Mouse (Mus musculus) megakaryocyte, embryonic 14.5 days (primary cell): ENCODE results near the gene Tada1. TPM values are rescaled to one million over a fixed set of nuclear protein-coding genes. Genes with fewer than 3 reads are reported as not detected.

ENCODE experiments used
- H3K27me3 ChIP-seq: replicated peaks from 2 replicates; pipeline ENCODE3; 2012; ENCODE audit warnings: inconsistent platforms
- H3K36me3 ChIP-seq: replicated peaks from 2 replicates; pipeline ENCODE3; 2012; ENCODE audit warnings: low read length, inconsistent platforms, mixed read lengths
- H3K4me1 ChIP-seq: 2 replicates; pipeline ENCODE4 v1.6.1; 2012; ENCODE audit warnings: inconsistent platforms
- H3K4me3 ChIP-seq: replicated peaks from 2 replicates; pipeline ENCODE3; 2012; ENCODE audit warnings: moderate library complexity, mild to moderate bottlenecking, inconsistent platforms
- H3K9me3 ChIP-seq: 2 replicates; pipeline ENCODE4 v1.6.1; 2012; ENCODE audit warnings: inconsistent platforms
- FLI1 ChIP-seq: IDR thresholded peaks from 2 replicates; pipeline ENCODE4 v1.6.1; 2012; ENCODE audit warnings: low read length, inconsistent platforms, mixed read lengths
- GATA1 ChIP-seq: IDR thresholded peaks from 3 replicates; pipeline ENCODE4 v1.6.1; 2012; ENCODE audit warnings: mixed read lengths, low read length, inconsistent platforms, borderline replicate concordance
- polyA plus RNA-seq: library from polyadenylated mRNA; stranded (reverse); fragments of >175 nt; gene quantifications from 2 replicates; pipeline ENCODE4 v1.2.3, GENCODE M21; 2012; ENCODE audit warnings: low replicate concordance; ENCODE audit not compliant: insufficient read depth

The Tada1 gene
- polyA plus RNA-seq = 2.3 and 14.0 TPM in 2 replicates

DNA sequence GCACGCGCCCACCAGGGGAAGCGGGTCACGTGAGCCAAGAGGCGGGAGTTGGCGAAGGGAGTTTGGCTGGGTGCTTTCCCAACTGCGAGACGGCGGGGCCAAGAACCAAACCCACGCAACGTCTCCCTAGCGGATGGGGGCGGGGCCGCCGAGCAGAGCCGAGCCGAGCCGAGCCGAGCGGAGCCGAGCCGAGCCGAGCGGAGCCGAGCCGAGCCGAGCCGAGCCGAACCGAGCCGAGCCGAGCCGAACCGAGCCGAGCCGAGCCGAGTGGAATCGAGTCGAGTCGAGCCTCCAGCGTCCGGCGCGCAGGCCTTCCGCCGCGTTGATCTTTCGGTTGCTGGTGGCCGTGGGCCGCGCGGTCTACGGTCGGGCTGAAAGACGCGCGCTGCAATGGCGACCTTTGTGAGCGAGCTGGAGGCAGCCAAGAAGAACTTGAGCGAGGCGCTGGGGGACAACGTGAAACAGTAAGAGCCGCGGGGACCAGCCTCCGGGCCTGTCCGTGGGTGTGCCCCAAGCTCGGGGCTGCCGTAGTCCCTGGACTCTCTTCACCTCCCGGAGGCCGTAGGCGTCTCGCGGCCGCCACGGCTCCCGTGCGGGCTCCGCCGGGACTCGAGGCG, at the start of gene Tada1:
Gene Tada1 (plus strand): TSS at position 85 of the 617 bp plus-strand sequence.
- no peak for TF ChIP-seq GATA1
- TF ChIP-seq FLI1 = no peak
- Histone ChIP-seq H3K4me3 (peak within 1 kb of the TSS; percentile 96), H3K36me3 (peaks cover 30% of the 10 kb centered on the region), H3K27me3 (no peaks in the 10 kb centered on the region), H3K9me3 (peaks cover 9% of the 10 kb centered on the region; the same call in 1 of the 2 replicates), H3K4me1 (peaks cover 28% of the 10 kb centered on the region)

DNA sequence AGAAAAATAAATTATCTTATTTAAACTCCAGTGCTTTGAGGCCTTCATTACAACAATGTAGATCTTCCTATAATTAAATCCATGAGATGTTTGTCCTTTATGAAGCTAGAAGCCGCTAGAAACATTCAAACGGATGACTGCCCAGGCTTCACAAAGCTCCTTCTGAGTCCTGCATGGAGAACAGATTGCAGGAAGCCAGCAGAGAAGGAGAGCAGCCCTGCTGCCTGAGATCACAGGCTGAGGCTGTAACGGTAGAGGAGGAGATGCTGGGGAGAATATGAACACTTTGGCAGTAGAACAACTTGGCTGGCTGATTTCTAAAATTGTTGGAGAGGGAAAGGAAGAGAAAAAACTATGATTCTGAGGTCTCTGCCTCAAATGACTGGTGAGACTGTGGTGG, 48.1 kb upstream of the Tada1 start:
- no peaks in the 10 kb centered on the region for H3K4me1 ChIP-seq
- H3K36me3 ChIP-seq = no peaks in the 10 kb centered on the region
- TF ChIP-seq FLI1 = no peak
- H3K27me3 ChIP-seq = peaks cover 2% of the 10 kb centered on the region
- no peak overlapping the region for H3K4me3 ChIP-seq
- peaks cover 9% of the 10 kb centered on the region; the same call in 1 of the 2 replicates for H3K9me3 ChIP-seq

DNA sequence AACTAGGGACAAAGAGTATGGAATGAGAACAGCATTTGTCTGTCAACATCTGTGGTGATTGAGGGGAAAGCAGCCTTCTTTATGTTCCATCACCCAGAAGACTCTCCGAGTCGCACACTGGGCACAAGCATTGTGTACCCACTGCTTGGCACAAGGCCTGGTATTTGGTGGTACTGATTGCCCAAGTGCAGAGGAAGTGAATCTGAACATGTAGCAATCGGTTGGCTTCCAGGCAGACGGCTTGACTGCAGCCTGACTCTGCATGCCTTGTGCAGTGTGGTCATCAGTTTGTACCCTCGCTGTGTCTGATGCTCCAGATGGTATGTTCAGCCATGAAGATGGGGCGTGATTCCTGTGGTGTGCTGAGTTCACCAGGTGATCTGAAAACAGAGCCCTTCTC, 39.8 kb upstream of the Tada1 start:
- Histone ChIP-seq H3K36me3 (no peaks in the 10 kb centered on the region), H3K9me3 (peaks cover 7% of the 10 kb centered on the region; the same call in 1 of the 2 replicates), H3K4me3 (peak overlapping the region; percentile 33), H3K27me3 (peaks cover 2% of the 10 kb centered on the region), H3K4me1 (no peaks in the 10 kb centered on the region)
- TF ChIP-seq FLI1 = no peak
- no peak for TF ChIP-seq GATA1

- TF ChIP-seq GATA1 = no peak
- no peak for TF ChIP-seq FLI1
- Histone ChIP-seq H3K9me3 (peaks cover 3% of the 10 kb centered on the region; the same call in 1 of the 2 replicates), H3K36me3 (no peaks in the 10 kb centered on the region), H3K4me3 (no peak overlapping the region), H3K4me1 (no peaks in the 10 kb centered on the region), H3K27me3 (peaks cover 3% of the 10 kb centered on the region)
These were observed 36.8 kb upstream of the Tada1 start for GRCm38 (mm10) chr1:166342060-166342459.

DNA sequence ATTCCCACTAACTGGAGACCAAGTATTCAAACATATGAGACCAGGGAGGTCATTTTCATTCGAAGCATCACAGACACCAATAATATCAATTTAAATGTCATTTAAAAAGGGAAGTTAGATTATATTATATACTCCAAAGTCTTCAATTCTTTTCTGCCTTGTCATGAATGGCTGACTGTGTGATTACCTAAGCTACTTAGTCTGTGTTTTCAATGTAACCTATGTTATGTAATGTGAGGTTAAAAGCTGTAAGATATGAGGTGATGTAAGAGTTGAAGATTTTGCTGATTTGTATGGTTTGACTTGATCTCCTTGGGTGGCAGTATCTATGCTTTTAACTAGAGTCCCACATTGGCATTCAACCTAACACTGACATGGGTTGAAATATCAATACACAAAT, 36.4 kb upstream of the Tada1 start:
- H3K36me3 ChIP-seq = no peaks in the 10 kb centered on the region
- peaks cover 4% of the 10 kb centered on the region; the same call in 1 of the 2 replicates for H3K9me3 ChIP-seq
- H3K4me1 ChIP-seq = no peaks in the 10 kb centered on the region
- H3K4me3 ChIP-seq = no peak overlapping the region
- TF ChIP-seq GATA1 (no peak), FLI1 (no peak)
- peaks cover 3% of the 10 kb centered on the region for H3K27me3 ChIP-seq

GRCm38 (mm10) chr1:166343586-166343985, 35.3 kb upstream of the Tada1 start:
- Histone ChIP-seq H3K4me1 (no peaks in the 10 kb centered on the region), H3K36me3 (no peaks in the 10 kb centered on the region), H3K4me3 (no peak overlapping the region), H3K9me3 (peaks cover 4% of the 10 kb centered on the region; the same call in 1 of the 2 replicates), H3K27me3 (peaks cover 3% of the 10 kb centered on the region)
- no peak for TF ChIP-seq GATA1
- TF ChIP-seq FLI1 = no peak

DNA sequence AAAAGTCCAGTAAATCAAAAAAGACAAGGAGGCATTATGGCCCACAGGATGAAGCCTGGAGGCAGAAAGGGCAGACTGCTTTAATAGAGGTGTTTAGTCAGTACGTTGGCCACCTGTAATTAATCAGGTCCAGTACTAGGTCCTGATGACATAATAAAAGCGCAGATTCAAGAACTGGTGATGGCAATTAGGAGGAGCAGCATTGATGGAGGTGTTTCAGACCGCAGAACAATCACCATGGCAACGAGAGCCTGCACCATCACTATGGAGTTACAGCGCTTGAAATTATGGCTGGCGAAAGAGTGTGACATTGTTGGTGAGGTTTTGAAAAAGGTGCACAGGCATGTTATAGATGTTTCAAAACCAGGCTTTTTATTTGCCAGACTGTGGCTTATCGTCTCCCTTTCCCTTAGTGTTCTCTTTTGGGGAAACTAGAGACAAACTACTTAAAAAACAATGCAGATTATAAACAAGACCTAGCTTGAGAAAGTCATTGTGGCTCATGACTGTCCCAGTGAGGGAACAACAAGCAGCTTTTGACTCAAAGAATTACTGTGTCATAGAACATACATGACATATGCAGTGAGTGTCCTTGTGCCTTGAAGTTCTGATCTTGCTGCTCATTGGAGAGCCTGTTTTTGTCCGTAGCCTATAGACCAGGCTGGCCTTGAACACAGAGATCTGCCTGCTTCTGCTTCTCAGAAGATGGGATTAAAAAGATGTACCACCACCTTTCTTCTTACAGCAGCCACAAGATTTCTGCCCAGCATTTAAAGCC, 34.4 kb upstream of the Tada1 start:
- TF ChIP-seq FLI1 (no peak), GATA1 (no peak)
- peaks cover 1% of the 10 kb centered on the region for H3K27me3 ChIP-seq

GRCm38 (mm10) chr1:166345602-166346001, 33.3 kb upstream of the Tada1 start:
- Histone ChIP-seq H3K36me3 (no peaks in the 10 kb centered on the region), H3K4me3 (no peak overlapping the region), H3K9me3 (peaks cover 12% of the 10 kb centered on the region), H3K4me1 (no peaks in the 10 kb centered on the region), H3K27me3 (peaks cover 1% of the 10 kb centered on the region)
- no peak for TF ChIP-seq FLI1
- TF ChIP-seq GATA1 = no peak

More for the DNA sequence above, 34.4 kb upstream of the Tada1 start:
- Histone ChIP-seq H3K4me3 (no peak overlapping the region), H3K36me3 (no peaks in the 10 kb centered on the region), H3K4me1 (no peaks in the 10 kb centered on the region), H3K9me3 (peaks cover 4% of the 10 kb centered on the region; the same call in 1 of the 2 replicates)

DNA sequence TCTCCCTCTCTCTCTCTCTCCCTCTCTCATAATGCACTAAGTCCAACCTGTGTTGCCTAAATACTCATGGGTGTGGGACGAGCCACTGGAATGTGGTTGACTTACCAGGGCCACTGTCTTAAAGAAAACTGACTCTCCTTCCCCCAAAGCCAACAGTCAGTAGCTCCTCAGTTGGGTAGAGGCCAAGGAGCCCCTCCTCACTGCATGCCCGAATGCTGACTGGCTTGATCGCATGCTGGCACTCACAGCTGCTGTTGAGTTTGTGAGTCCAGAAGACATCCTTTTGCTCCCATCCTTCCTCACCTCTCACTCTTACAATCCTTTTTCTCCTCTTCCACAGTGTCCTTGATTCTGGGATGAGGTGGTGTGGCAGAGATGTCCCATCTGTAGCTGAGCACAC, 32.0 kb upstream of the Tada1 start:
- H3K27me3 ChIP-seq = peaks cover 1% of the 10 kb centered on the region
- peaks cover 16% of the 10 kb centered on the region for H3K9me3 ChIP-seq
- H3K4me1 ChIP-seq = no peaks in the 10 kb centered on the region
- H3K4me3 ChIP-seq = no peak overlapping the region
- no peak for TF ChIP-seq FLI1
- no peak for TF ChIP-seq GATA1
- H3K36me3 ChIP-seq = no peaks in the 10 kb centered on the region

DNA sequence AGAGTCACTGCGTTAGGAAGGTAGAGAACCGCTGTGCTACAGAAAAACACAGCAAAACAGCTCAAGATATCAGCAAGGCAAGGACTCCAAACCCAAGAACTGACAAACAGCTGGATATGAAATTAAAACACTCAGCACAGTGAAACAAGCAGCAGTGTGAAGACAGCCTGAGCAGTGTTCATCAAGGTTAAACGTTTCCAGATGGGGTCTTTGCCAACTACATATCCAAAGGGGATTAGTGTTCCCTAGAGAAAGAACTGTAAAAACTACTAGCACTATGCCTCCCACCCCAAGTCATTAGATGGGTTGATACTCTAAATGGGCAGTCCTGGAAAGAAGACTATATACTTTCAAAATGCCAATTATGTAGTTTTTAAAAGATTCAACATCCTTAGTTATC, 29.6 kb upstream of the Tada1 start:
- Histone ChIP-seq H3K4me1 (no peaks in the 10 kb centered on the region), H3K4me3 (no peak overlapping the region), H3K27me3 (peaks cover 1% of the 10 kb centered on the region), H3K36me3 (no peaks in the 10 kb centered on the region), H3K9me3 (peaks cover 16% of the 10 kb centered on the region)
- TF ChIP-seq GATA1 (no peak), FLI1 (no peak)
